Mouse (Mus musculus): ENCODE results near the gene Wnt5a.
A peak's percentile ranks its signal among the peaks of the same experiment; 100 is the strongest.

Wnt5a gene

GRCm38 (mm10) chr14:28504101-28505050 is at the start of gene Wnt5a:
Gene Wnt5a (plus strand): TSS chr14:28504750.
- DNase-seq, result peak; percentile 54 to 75

- DNase-seq, result peak in 1 of 2 experiments; percentile 36
These were observed 48.0 kb upstream of the Wnt5a start for GRCm38 (mm10) chr14:28456372-28457076.

- no peak for DNase-seq
These were observed 47.1 kb upstream of the Wnt5a start for GRCm38 (mm10) chr14:28457428-28457827.

GRCm38 (mm10) chr14:28467956-28468355 is 36.6 kb upstream of the Wnt5a start:
- DNase-seq, result no peak

- no peak for DNase-seq
These were observed 34.9 kb upstream of the Wnt5a start for GRCm38 (mm10) chr14:28469696-28470095.

- no peak for DNase-seq
These were observed 34.3 kb upstream of the Wnt5a start for GRCm38 (mm10) chr14:28470212-28470611.

GRCm38 (mm10) chr14:28475012-28475411 is 29.5 kb upstream of the Wnt5a start:
- DNase-seq, result no peak

GRCm38 (mm10) chr14:28475421-28475820 is 29.1 kb upstream of the Wnt5a start:
- no peak for DNase-seq

GRCm38 (mm10) chr14:28476746-28477145 is 27.8 kb upstream of the Wnt5a start:
- DNase-seq, result no peak

GRCm38 (mm10) chr14:28480866-28481265 is 23.7 kb upstream of the Wnt5a start:
- DNase-seq, result no peak

- no peak for DNase-seq
These were observed 10.7 kb upstream of the Wnt5a start for GRCm38 (mm10) chr14:28493806-28494205.

GRCm38 (mm10) chr14:28494273-28494672 is 10.3 kb upstream of the Wnt5a start:
- DNase-seq, result no peak

GRCm38 (mm10) chr14:28501216-28501878 is 3.2 kb upstream of the Wnt5a start:
- no peak for DNase-seq

GRCm38 (mm10) chr14:28503276-28503675 is 1.3 kb upstream of the Wnt5a start:
- no peak for DNase-seq

- DNase-seq, result peak; percentile 58 to 69
These were observed 568 bp downstream of the Wnt5a start for GRCm38 (mm10) chr14:28505051-28505585.

GRCm38 (mm10) chr14:28505586-28506375 is 1.2 kb downstream of the Wnt5a start:
- peak; percentile 36 to 57 for DNase-seq

GRCm38 (mm10) chr14:28506376-28506831 is 1.9 kb downstream of the Wnt5a start:
- DNase-seq, result peak; percentile 62 to 78

- no peak for DNase-seq
These were observed 2.5 kb downstream of the Wnt5a start for GRCm38 (mm10) chr14:28507011-28507410.

- peak; percentile 78 to 82 for DNase-seq
These were observed 2.9 kb downstream of the Wnt5a start for GRCm38 (mm10) chr14:28507471-28507870.

GRCm38 (mm10) chr14:28508288-28509258 is 4.0 kb downstream of the Wnt5a start:
- no peak for DNase-seq
